Mouse (Mus musculus): Measurements from ENCODE around the gene Nav2. TPM values are rescaled to one million over a fixed set of nuclear protein-coding genes. Genes with fewer than 3 reads are reported as not detected.
A peak's percentile ranks its signal among the peaks of the same experiment; 100 is the strongest.

The Nav2 gene
- total RNA-seq, 2 experiments from 2014 or later: 94.6 to 122 TPM

GRCm38 (mm10) chr7:49120488-49120864 lies 212.0 kb downstream of the Nav2 start:
- DNase-seq (ENCODE audit: low spot score in 2 of 2): no peak
- intact Hi-C loops (cut with DNase I): loop anchor here (5.0 kb wide), 2 partner anchors 298 to 313 kb away; no protein-coding TSS in a partner anchor

- intact Hi-C loops (cut with DNase I): loop anchor here (1.0 to 5.0 kb wide), 5 partner anchors 193 to 372 kb away; no protein-coding TSS in a partner anchor
- DNase-seq (ENCODE audit: low spot score in 2 of 2): peak; percentile 90 to 94
Observed at GRCm38 (mm10) chr7:49120935-49121691, 212.6 kb downstream of the Nav2 start.

- intact Hi-C loops (cut with DNase I): loop anchor here (5.0 kb wide), 2 partner anchors 300 to 315 kb away; no protein-coding TSS in a partner anchor
- no peak for DNase-seq (ENCODE audit: low spot score in 2 of 2)
Observed at GRCm38 (mm10) chr7:49122498-49122897, 214.0 kb downstream of the Nav2 start.

DNA sequence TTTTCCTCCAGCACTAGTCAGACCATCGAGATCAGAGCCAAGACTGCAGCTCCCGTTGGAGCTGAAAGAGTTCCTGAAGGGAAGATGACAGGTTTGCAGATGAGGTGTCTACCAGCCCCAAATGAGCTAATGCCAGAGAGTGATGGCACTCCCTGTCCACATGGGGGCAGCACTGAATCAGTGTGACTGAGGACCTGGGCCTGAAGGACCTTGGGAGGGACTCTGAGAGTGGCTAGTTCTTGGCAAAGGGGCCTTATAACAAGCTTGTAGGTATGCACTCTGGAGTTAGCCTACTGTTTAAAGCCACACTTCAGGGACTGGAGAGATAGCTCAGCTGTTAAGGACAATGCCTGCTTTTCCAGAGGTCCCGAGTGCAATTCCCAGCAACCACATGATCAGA lies 217.0 kb downstream of the Nav2 start:
- peak; percentile 57 to 70 for DNase-seq (ENCODE audit: low spot score in 2 of 2)
- intact Hi-C loops (cut with DNase I): no loop called here

DNA sequence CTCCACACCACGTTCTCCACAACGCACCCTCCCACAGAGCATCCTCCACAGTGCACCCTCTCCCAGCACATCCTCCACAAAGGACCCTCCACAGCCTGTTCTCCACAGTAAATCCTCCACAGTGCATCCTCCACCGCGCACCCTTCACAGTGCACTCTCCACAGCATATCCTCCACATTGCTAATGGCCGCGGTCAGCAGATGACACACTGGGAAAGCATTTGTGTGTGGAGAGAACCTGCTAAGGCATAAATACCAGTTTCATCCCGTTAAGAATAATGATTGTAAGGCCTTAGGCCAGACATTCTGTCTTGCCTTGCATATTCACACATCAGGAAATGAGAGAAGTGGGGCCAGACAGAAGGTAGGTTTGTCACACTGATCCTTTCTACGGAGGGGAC lies 219.7 kb downstream of the Nav2 start:
- intact Hi-C loops (cut with DNase I): no loop called here
- no peak for DNase-seq (ENCODE audit: low spot score in 2 of 2)

- intact Hi-C loops (cut with DNase I): loop anchor here (2.0 to 10.0 kb wide), 4 partner anchors 52 to 294 kb away; no protein-coding TSS in a partner anchor
- DNase-seq (ENCODE audit: low spot score in 2 of 2): peak; percentile 94 to 95
Observed at GRCm38 (mm10) chr7:49132851-49133351, 224.4 kb downstream of the Nav2 start.

- DNase-seq (ENCODE audit: low spot score in 2 of 2): no peak
- intact Hi-C loops (cut with DNase I): loop anchor here (10.0 kb wide), 1 partner anchor 50 kb away; no protein-coding TSS in a partner anchor
Observed at GRCm38 (mm10) chr7:49134396-49134795, 225.9 kb downstream of the Nav2 start.

DNA sequence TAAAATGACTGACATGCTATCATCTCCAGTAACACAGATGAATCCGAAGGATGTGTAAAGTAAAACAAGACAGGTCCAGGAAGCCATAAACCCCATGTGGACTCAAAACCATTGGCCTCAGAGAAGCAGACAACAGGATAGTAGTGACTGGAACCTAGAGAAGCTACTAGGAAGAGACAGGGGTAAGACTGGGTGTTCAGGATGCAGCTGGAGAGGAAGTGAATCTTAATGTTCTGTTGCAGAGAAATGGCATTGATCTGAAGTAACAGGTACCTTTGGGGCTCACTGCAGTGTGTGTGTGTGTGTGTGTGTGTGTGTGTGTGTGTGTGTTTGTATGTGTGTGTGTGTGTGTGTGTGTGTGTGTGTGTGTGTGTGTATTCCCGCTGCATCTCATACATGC lies 231.2 kb downstream of the Nav2 start:
- intact Hi-C loops (cut with DNase I): loop anchor here (10.0 kb wide), 1 partner anchor 45 kb away; no protein-coding TSS in a partner anchor
- no peak for DNase-seq (ENCODE audit: low spot score in 2 of 2)

- no peak for DNase-seq (ENCODE audit: low spot score in 2 of 2)
- intact Hi-C loops (cut with DNase I): no loop called here
Observed at GRCm38 (mm10) chr7:49143966-49144365, 235.4 kb downstream of the Nav2 start.

- peak; percentile 62 to 68 for DNase-seq (ENCODE audit: low spot score in 2 of 2)
- intact Hi-C loops (cut with DNase I): loop anchor here (5.0 kb wide), 1 partner anchor 101 kb away; no protein-coding TSS in a partner anchor
Observed at GRCm38 (mm10) chr7:49145749-49146670, 237.5 kb downstream of the Nav2 start.

GRCm38 (mm10) chr7:49152297-49152696 lies 243.8 kb downstream of the Nav2 start:
- DNase-seq (ENCODE audit: low spot score in 2 of 2): peak; percentile 62 to 78
- intact Hi-C loops (cut with DNase I): no loop called here

DNA sequence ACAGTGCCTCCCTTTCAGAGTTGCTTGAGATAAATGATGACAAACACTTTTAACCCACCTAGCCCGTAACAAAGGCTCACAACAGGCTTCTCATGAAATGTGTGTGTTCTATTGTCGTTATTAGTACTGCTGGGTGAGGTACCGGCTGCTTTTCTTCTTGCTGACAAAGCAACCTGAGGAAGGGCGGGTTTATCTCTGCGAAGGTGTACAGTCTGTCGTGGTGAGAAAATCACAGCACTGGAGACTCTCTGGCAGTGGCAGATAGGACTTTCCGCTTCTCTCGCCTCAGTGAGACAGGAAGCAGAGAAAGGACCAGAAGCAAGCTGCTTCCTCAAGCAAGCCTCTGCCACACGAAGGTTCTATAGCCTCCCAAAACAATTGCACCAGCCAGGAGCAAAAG lies 244.2 kb downstream of the Nav2 start:
- intact Hi-C loops (cut with DNase I): no loop called here
- no peak for DNase-seq (ENCODE audit: low spot score in 2 of 2)

GRCm38 (mm10) chr7:49158641-49159381 lies 250.3 kb downstream of the Nav2 start:
- intact Hi-C loops (cut with DNase I): no loop called here
- no peak for DNase-seq (ENCODE audit: low spot score in 2 of 2)

GRCm38 (mm10) chr7:49159646-49160555 lies 251.4 kb downstream of the Nav2 start:
- DNase-seq (ENCODE audit: low spot score in 2 of 2): no peak
- intact Hi-C loops (cut with DNase I): no loop called here

GRCm38 (mm10) chr7:49162079-49162478 lies 253.6 kb downstream of the Nav2 start:
- intact Hi-C loops (cut with DNase I): no loop called here
- DNase-seq (ENCODE audit: low spot score in 2 of 2): no peak

DNA sequence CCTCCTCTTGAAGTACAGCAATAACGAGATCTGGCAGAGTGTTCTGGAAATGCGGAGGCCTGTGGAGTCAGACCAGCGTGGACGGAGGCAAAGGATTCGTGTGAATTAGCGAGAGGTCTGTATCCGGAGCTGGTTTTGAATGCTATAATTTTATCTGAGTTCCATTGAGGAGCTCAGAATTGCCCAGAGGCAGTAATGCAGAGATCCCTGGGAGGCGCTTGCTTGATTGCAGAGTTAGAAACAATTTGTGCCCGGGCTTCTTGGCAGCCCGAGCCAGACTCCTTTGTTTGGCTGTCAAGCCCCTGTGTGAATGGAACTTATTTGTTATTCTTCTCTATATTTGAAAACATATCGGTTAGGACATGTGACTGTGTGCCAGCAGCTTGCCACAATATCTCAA lies 255.3 kb downstream of the Nav2 start:
- DNase-seq (ENCODE audit: low spot score in 2 of 2): peak in 1 of 2 experiments; percentile 42
- intact Hi-C loops (cut with DNase I): no loop called here

DNA sequence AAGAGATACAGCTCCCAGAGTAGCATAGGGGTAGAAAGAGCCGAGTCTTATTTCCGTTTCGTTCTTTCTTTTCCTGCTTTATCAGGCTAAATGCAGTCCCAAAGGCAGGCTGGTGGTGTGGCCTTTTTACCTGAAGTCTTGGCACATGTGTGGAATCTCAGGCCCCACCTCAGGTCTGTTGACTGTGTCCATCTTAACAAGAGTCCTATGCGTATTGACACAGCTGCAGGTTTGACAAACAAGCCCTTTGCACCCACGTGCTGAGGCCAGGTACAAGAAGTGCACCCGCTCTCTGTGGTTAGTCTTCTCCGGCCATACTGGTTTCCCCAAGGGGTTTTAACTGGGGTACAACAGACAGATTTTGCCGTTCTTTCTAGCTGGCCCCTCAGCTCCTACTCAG lies 256.4 kb downstream of the Nav2 start:
- DNase-seq (ENCODE audit: low spot score in 2 of 2): no peak
- intact Hi-C loops (cut with DNase I): no loop called here

DNA sequence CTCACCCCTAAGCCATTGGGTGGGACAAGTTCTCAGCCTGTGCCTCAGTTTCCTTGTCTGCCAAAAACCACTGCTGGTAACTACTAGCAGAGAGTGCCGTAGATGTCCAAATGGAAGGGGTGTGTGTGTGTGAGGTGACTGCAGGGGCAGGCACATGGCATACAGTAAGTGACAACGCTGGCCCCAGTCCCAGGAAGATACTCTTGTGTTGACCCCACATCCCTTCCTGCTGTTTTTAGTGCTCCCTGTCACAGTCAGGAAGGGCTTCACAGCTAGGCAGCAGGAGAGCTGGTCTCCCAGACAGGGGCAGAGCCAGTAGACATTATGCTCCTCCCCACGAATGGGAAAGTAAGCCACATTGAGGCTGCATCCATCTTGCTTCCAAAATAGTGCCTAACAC lies 264.4 kb downstream of the Nav2 start:
- intact Hi-C loops (cut with DNase I): no loop called here
- no peak for DNase-seq (ENCODE audit: low spot score in 2 of 2)

All from left cerebral cortex, postnatal 14 days (tissue).